Mouse (Mus musculus) thymus, adult 2 months (tissue): Measurements from ENCODE around the gene Sdccag8. TPM values are rescaled to one million over a fixed set of nuclear protein-coding genes. Genes with fewer than 3 reads are reported as not detected.
"Not testable (repeated sequence)": the region's sequence is repeated elsewhere in the genome, so short reads cannot be mapped to it uniquely, and the experiment has no call there.

ENCODE experiments used
- DNase-seq: peaks from one replicate; pipeline ENCODE4 v3.0.0; 2021
- H3K27ac ChIP-seq: fragments of 200-500 bp; 2 replicates; pipeline ENCODE4 v1.5.1; 2012; ENCODE audit warnings: low read length, control low read depth; ENCODE audit not compliant: control insufficient read depth, insufficient read depth
- H3K27me3 ChIP-seq: fragments of 200-500 bp; 2 replicates; pipeline ENCODE4 v1.6.1; 2012; ENCODE audit warnings: mild to moderate bottlenecking, low read length, moderate library complexity, mixed read lengths; ENCODE audit not compliant: control insufficient read depth, insufficient read depth
- H3K36me3 ChIP-seq: fragments of 200-500 bp; 2 replicates; pipeline ENCODE4 v1.6.1; 2012; ENCODE audit warnings: mild to moderate bottlenecking, low read length, moderate library complexity; ENCODE audit not compliant: control insufficient read depth, insufficient read depth
- H3K4me1 ChIP-seq: fragments of 200-500 bp; replicated peaks from 2 replicates; pipeline ENCODE4 v1.6.1; 2012; ENCODE audit warnings: low read length; ENCODE audit not compliant: control insufficient read depth, insufficient read depth
- H3K4me3 ChIP-seq: fragments of 200-500 bp; 2 replicates; pipeline ENCODE4 v1.5.1; 2012; ENCODE audit warnings: mild to moderate bottlenecking, low read length, control low read depth, moderate library complexity; ENCODE audit not compliant: control insufficient read depth, insufficient read depth
- CTCF ChIP-seq: fragments of 200-500 bp; IDR thresholded peaks from 2 replicates; pipeline ENCODE4 v1.5.1; 2012; ENCODE audit warnings: mild to moderate bottlenecking, control low read depth, low read length, moderate library complexity, borderline replicate concordance; ENCODE audit not compliant: control insufficient read depth, poor library complexity, insufficient read depth; ENCODE audit errors: extremely low read depth
- POLR2A ChIP-seq: fragments of 200-500 bp; IDR thresholded peaks from 2 replicates; pipeline ENCODE4 v1.6.1; 2012; ENCODE audit warnings: mild to moderate bottlenecking, low read length, control low read depth, moderate library complexity; ENCODE audit not compliant: control insufficient read depth, poor library complexity, insufficient read depth; ENCODE audit errors: extremely low read depth
- WGBS: fragments of 180-500 bp; shearing (Covaris S2); methylation state at CpG from one replicate; pipeline ENCODE4 v1.1.7; 2018; 5-methylcytosine and 5-hydroxymethylcytosine counted together
- polyA plus RNA-seq: library from polyadenylated mRNA; depleted of rRNA; stranded (reverse); fragments of >200 nt; gene quantifications from 2 replicates; pipeline ENCODE4 v1.2.3, GENCODE M21; 2012

The Sdccag8 gene
- polyA plus RNA-seq, 1 experiment, result 6.2 TPM

- Histone ChIP-seq H3K4me3 (no peak overlapping the region), H3K27ac (no peak overlapping the region), H3K27me3 (no peaks in the 10 kb centered on the region; the same call in 1 of the 2 replicates), H3K4me1 (peaks cover 8% of the 10 kb centered on the region), H3K36me3 (peaks cover 6% of the 10 kb centered on the region; the same call in 1 of the 2 replicates)
- DNase-seq, result no peak
- TF ChIP-seq POLR2A, result no peak
- TF ChIP-seq CTCF, result no peak
These were observed 18.8 kb downstream of the Sdccag8 start for GRCm38 (mm10) chr1:176833257-176833656.

DNA sequence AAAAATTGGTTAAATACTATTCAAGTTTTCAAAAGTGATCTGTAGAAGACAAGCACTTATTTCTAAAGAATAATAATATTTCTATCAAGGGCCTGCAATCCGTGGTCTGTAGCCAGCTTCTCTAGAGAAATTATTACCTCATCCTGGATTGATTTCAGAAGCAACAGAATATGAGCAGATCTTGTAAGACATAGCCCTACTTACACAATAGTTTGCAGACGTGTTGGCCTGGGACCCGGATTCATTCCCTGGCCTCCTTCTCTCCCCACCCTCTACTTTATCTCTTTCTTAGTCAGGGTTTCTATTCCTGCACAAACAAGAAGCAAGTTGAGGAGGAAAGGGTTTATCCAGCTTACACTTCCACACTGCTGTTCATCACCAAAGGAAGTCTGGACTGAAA, 19.5 kb downstream of the Sdccag8 start:
- TF ChIP-seq CTCF (no peak), POLR2A (no peak)
- DNase-seq, result no peak

GRCm38 (mm10) chr1:176834880-176835279, 20.4 kb downstream of the Sdccag8 start:
- no peak for TF ChIP-seq CTCF
- no peak for TF ChIP-seq POLR2A
- no peak for DNase-seq
- 97% methylated on average over 6 of the region's 6 CpGs for WGBS
- Histone ChIP-seq H3K4me3 (no peak overlapping the region), H3K36me3 (peaks cover 6% of the 10 kb centered on the region; the same call in 1 of the 2 replicates), H3K4me1 (peaks cover 8% of the 10 kb centered on the region), H3K27ac (no peak overlapping the region), H3K27me3 (no peaks in the 10 kb centered on the region; the same call in 1 of the 2 replicates)

More for the DNA sequence above, 19.5 kb downstream of the Sdccag8 start:
- H3K4me1 ChIP-seq, result peaks cover 8% of the 10 kb centered on the region
- H3K27me3 ChIP-seq, result no peaks in the 10 kb centered on the region; the same call in 1 of the 2 replicates
- no peak overlapping the region for H3K27ac ChIP-seq
- H3K36me3 ChIP-seq, result peaks cover 6% of the 10 kb centered on the region; the same call in 1 of the 2 replicates
- 93% methylated on average over 3 of the region's 3 CpGs for WGBS
- H3K4me3 ChIP-seq, result no peak overlapping the region

DNA sequence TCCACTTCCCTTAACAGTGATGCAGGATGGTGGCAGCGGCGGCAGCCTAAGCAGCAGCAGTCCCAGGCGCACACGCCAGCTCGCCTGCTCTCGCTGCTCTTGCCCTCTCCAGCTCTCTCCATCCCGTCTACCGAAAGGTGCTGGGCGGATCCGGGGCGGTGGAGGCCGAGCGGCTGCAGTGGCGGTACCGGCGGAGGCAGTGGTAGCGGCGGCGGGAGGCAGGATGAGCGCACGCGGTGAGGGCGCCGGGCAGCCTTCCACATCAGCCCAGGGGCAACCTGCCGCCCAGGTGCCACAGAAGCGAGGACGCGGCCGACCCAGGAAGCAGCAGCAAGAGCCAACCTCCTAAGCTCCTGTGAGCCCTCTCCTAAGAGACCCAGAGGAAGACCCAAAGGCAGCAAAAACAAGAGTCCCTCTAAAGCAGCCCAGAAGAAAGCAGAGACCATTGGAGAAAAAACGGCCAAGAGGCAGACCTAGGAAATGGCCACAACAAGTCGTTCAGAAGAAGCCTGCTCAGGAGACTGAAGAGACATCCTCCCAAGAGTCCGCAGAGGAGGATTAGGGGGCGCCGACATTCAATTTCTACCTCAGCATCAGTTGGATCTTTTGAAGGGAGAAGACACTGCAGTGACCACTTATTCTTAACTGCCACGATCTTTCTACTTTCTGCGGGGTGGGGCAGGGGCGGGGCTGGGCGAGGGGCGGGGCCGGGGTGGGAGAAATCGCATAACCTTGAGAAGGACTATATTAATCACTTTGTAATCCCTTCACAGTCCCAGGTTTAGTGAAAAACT, 21.2 kb downstream of the Sdccag8 start:
- WGBS, result 34% methylated on average over 41 of the region's 41 CpGs
- H3K27me3 ChIP-seq, result no peaks in the 10 kb centered on the region; the same call in 1 of the 2 replicates
- H3K4me3 ChIP-seq, result peak overlapping the region; percentile 35
- peak; percentile 30 for DNase-seq
- H3K4me1 ChIP-seq, result peaks cover 8% of the 10 kb centered on the region
- TF ChIP-seq CTCF, result no peak
- no peak for TF ChIP-seq POLR2A
- peaks cover 9% of the 10 kb centered on the region for H3K36me3 ChIP-seq
- no peak overlapping the region for H3K27ac ChIP-seq

DNA sequence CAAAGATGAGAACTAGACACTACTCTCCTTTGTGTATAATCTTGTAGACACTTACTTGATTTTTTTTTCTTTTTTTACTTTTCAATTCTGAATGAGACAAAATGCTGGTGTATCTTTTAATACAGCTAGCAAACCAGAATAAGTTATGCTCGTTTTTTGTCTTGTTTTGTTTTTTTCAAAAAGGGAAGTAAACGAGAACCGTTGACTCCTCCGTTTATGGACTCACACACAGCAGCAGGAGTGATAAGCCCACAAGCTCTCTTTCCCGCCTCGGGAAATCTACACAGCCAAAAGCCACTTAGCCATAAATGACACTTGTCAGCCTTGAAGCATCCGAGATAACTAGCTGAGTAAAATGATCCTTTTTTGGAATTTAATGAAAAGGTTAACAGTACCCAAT, 22.1 kb downstream of the Sdccag8 start:
- DNase-seq, H3K4me1 ChIP-seq, H3K4me3 ChIP-seq, H3K27me3 ChIP-seq, H3K27ac ChIP-seq: not testable (repeated sequence)
- peaks cover 11% of the 10 kb centered on the region for H3K36me3 ChIP-seq
- 48% methylated on average over 7 of the region's 7 CpGs for WGBS

- 0 out of 2 replicates have a peak, but pooled peaks cover 2% of the 10 kb centered on the region for H3K4me1 ChIP-seq
- WGBS, result 74% methylated on average over 17 of the region's 17 CpGs
These were observed 30.9 kb downstream of the Sdccag8 start for GRCm38 (mm10) chr1:176845082-176845977.

More at GRCm38 (mm10) chr1:176845082-176845977, 30.9 kb downstream of the Sdccag8 start:
- DNase-seq, result peak; percentile 24
- Histone ChIP-seq H3K36me3 (peaks cover 15% of the 10 kb centered on the region), H3K27ac (no peak overlapping the region), H3K27me3 (no peaks in the 10 kb centered on the region), H3K4me3 (no peak overlapping the region)
- TF ChIP-seq POLR2A, result no peak
- no peak for TF ChIP-seq CTCF
